Mouse (Mus musculus) hindbrain, postnatal 0 days (tissue): ENCODE results near the gene Lamb3. TPM values are rescaled to one million over a fixed set of nuclear protein-coding genes. Genes with fewer than 3 reads are reported as not detected.

Source experiments
- ATAC-seq: fragments of 200-750 bp; cut with Nextera tagmentation; 2 replicates; pipeline ENCODE4 v1.8.0; 2017; ENCODE audit warnings: mild to moderate bottlenecking, moderate TSS enrichment, moderate library complexity
- DNase-seq: peaks from one replicate; pipeline ENCODE4 v3.0.0-alpha.2; 2015; ENCODE audit warnings: low spot score
- H3K27ac ChIP-seq: fragments of 300-500 bp; sonication (generic); 2 replicates; pipeline ENCODE4 v1.5.1; 2014; ENCODE audit warnings: mild to moderate bottlenecking
- H3K27me3 ChIP-seq: fragments of 300-500 bp; sonication (generic); 2 replicates; pipeline ENCODE4 v1.6.1; 2014; ENCODE audit warnings: low read length, mixed read lengths; ENCODE audit not compliant: insufficient read depth
- H3K36me3 ChIP-seq: fragments of 300-500 bp; sonication (generic); 2 replicates; pipeline ENCODE4 v1.6.1; 2014; ENCODE audit warnings: low read length, mixed read lengths; ENCODE audit not compliant: insufficient read depth
- H3K4me1 ChIP-seq: fragments of 300-500 bp; sonication (generic); 2 replicates; pipeline ENCODE4 v1.6.1; 2014; ENCODE audit warnings: antibody characterized with exemption, low read length, mixed read lengths; ENCODE audit not compliant: insufficient read depth
- H3K4me2 ChIP-seq: fragments of 300-500 bp; sonication (generic); 2 replicates; pipeline ENCODE4 v1.6.1; 2014; ENCODE audit warnings: low read depth, mild to moderate bottlenecking, low read length, moderate library complexity, mixed read lengths
- H3K4me3 ChIP-seq: fragments of 300-500 bp; sonication (generic); 2 replicates; pipeline ENCODE4 v1.5.1; 2014; ENCODE audit warnings: low read length
- H3K9ac ChIP-seq: fragments of 300-500 bp; sonication (generic); replicated peaks from 2 replicates; pipeline ENCODE4 v1.6.1; 2014; ENCODE audit warnings: mild to moderate bottlenecking, low read length, moderate library complexity, mixed read lengths
- H3K9me3 ChIP-seq: fragments of 300-500 bp; sonication (generic); 2 replicates; pipeline ENCODE4 v1.6.1; 2016; ENCODE audit warnings: low read length, mixed read lengths
- CTCF ChIP-seq: IDR thresholded peaks from 2 replicates; pipeline ENCODE4 v1.5.1; 2016; ENCODE audit warnings: antibody characterized with exemption, control low read depth, low read depth
- WGBS: fragments of 180-500 bp; shearing (Covaris S2); extraction: QIAGEN DNeasy Blood & Tissue Kit; methylation state at CpG from one replicate; pipeline ENCODE4 v1.1.7; 2014; 5-methylcytosine and 5-hydroxymethylcytosine counted together
- polyA plus RNA-seq: library from polyadenylated mRNA; unstranded; fragments of >200 nt; fragmentation: Nextera tagmentation; extraction: Ambion mirVana; gene quantifications from 2 replicates; pipeline ENCODE4 v1.2.1, GENCODE M21; 2015
- total RNA-seq: library from RNA; depleted of rRNA; stranded (reverse); fragments of >200 nt; gene quantifications from 2 replicates; pipeline ENCODE4 v1.2.3, GENCODE M21; 2014

Lamb3 gene
- total and polyA plus RNA-seq, 2 experiments from 2014 or later: 0.36 to 1.3 TPM

DNA sequence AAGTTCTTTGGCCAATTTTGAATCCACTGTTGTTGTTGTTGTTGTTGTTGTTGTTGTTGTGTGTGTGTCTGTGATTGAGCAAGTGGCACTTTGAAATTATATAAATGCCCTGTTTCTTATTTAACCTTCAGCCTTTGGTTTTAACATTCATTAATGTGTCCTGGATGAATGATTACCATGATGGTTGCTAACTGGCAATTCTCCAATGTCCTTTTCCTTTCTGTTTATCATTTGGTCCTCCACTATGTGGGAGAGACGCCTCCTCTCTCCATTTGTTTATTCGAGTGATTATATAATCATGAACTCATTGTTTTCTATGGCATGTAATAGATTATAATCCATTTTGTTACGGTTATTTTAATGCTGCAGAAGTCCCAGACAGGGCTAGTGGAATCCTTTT lies 23.0 kb downstream of the Lamb3 start:
- no peak overlapping the region for H3K9ac ChIP-seq
- DNase-seq: no peak
- H3K9me3 ChIP-seq: no peaks in the 10 kb centered on the region
- H3K27me3 ChIP-seq: no peaks in the 10 kb centered on the region
- H3K27ac ChIP-seq: no peak overlapping the region
- no peak for ATAC-seq
- TF ChIP-seq CTCF: no peak
- H3K4me3 ChIP-seq: no peak overlapping the region
- H3K36me3 ChIP-seq: no peaks in the 10 kb centered on the region
- WGBS: 72% methylated on average over 3 of the region's 3 CpGs
- no peaks in the 10 kb centered on the region for H3K4me1 ChIP-seq
- H3K4me2 ChIP-seq: no peak overlapping the region

DNA sequence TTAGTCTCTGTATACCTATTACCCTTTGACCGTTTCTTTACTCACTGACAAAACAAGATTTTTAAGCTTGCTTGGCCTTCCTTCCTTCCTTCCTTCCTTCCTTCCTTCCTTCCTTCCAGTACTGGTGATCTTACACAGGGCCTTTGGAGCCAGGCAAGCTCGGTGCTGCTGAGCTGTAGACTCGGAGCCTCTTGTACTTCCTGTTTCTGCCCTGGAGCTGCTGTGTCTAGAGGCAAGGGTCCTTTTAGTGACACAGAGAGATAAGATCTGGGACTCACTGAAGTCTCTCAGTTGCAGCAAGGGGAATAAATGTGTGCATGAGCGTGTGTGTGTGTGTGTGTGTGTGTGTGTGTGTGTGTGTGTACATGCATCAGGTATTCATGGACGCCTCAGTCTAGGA lies 23.4 kb downstream of the Lamb3 start:
- Histone ChIP-seq H3K4me1 (no peaks in the 10 kb centered on the region), H3K4me3 (no peak overlapping the region), H3K4me2 (no peak overlapping the region), H3K9me3 (no peaks in the 10 kb centered on the region), H3K27me3 (no peaks in the 10 kb centered on the region), H3K36me3 (no peaks in the 10 kb centered on the region), H3K27ac (no peak overlapping the region), H3K9ac (no peak overlapping the region)
- 87% methylated on average over 5 of the region's 5 CpGs for WGBS
- TF ChIP-seq CTCF: no peak
- ATAC-seq: no peak
- DNase-seq: no peak

DNA sequence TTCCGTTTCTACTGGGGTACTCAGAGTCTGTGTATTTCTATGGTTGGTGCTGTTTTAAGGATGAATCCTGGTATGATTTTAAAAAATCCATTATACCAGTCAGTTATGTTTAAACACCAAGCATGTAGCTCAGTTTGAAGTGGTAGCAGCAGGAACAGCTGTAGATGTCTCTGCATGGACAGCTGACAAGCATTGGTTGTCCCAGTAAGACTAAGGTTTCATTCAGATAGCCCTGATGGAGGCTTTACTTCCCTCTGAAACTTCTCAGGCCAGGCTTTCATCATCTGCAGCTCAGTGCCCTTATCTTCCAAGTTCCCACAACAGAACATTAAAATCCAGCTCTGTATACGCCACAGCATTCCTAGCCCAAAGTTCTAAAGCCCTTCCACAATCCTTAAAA lies 25.2 kb downstream of the Lamb3 start:
- H3K27ac ChIP-seq: no peak overlapping the region
- DNase-seq (no peak), ATAC-seq (no peak)
- H3K36me3 ChIP-seq: no peaks in the 10 kb centered on the region
- no peak for TF ChIP-seq CTCF
- no peak overlapping the region for H3K9ac ChIP-seq
- H3K4me2 ChIP-seq: no peak overlapping the region
- no peak overlapping the region for H3K4me3 ChIP-seq
- WGBS: 93% methylated on average over 2 of the region's 2 CpGs
- H3K4me1 ChIP-seq: no peaks in the 10 kb centered on the region
- H3K9me3 ChIP-seq: no peaks in the 10 kb centered on the region
- no peaks in the 10 kb centered on the region for H3K27me3 ChIP-seq

DNA sequence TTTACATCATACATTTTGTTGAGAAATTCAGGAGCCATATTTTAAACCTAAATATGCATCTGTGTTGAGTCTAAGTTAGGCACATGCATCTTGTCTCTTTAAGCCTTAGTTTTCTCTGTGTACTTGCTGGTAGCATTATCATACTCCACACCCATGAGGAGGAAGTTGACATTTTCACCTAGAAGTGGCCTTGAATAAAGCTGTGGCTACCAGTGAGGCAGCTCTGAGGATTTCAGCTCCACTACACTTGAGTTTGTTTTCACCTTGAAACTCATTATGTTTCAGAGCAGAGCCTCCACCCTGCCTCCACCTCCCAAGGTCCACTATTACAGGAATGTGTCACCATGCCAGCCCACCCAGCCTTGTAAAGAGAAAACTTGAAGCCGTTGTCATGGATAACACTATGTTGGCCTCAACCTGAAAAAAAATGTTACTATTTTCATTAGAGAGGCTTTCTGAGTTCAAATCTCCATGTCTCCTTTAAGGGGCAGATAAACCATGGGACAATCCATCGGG lies 26.7 kb downstream of the Lamb3 start:
- Histone ChIP-seq H3K27ac (no peak overlapping the region), H3K9me3 (no peaks in the 10 kb centered on the region), H3K4me3 (no peak overlapping the region), H3K27me3 (no peaks in the 10 kb centered on the region), H3K9ac (no peak overlapping the region), H3K4me2 (no peak overlapping the region), H3K4me1 (no peaks in the 10 kb centered on the region), H3K36me3 (no peaks in the 10 kb centered on the region)
- no peak for TF ChIP-seq CTCF
- ATAC-seq (no peak), DNase-seq (no peak)
- 88% methylated on average over 2 of the region's 2 CpGs for WGBS

DNA sequence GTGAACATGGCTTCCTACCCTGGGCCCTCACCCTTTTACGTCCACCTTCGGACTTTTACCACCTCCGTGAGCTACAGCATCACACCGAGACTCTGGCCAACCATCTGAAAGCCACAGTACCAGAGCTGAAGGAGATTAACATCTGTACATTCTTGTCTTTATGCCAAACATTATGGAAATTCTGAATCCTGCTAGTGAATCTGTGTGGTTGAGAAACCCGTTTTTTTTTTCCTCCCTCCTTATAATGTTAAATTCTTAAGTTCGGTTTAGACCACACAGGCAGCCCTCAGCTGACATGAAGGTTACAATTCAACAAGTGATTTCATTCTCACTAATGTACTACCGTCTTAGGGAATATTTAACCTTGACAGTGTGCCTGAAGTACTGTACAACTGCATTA lies 27.4 kb downstream of the Lamb3 start:
- no peak overlapping the region for H3K27ac ChIP-seq
- 88% methylated on average over 7 of the region's 7 CpGs for WGBS
- no peaks in the 10 kb centered on the region for H3K4me1 ChIP-seq
- no peak overlapping the region for H3K4me3 ChIP-seq
- no peak overlapping the region for H3K9ac ChIP-seq
- no peaks in the 10 kb centered on the region for H3K27me3 ChIP-seq
- DNase-seq (no peak), ATAC-seq (no peak)
- no peaks in the 10 kb centered on the region for H3K36me3 ChIP-seq
- no peaks in the 10 kb centered on the region for H3K9me3 ChIP-seq
- TF ChIP-seq CTCF: no peak
- H3K4me2 ChIP-seq: no peak overlapping the region

DNA sequence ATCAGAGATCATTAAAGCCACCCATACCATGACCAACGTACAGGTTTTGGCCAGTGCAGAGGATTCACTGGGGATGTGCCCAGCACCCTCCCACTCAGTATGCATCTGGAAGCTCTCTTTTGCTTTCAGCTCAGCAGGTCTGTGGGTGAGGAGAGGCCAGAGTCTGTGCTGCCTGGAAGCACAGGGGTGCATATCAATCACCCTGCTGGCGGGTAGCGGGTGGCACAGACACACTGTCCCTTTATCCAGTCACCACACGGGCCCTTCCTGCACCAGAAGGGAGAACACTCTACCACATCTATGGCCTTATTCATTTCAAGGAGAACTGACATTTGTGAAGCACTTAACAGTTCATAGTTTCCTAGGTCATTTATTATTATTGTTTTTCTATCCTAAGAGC lies 30.9 kb downstream of the Lamb3 start:
- no peak for TF ChIP-seq CTCF
- no peaks in the 10 kb centered on the region for H3K9me3 ChIP-seq
- no peak overlapping the region for H3K4me3 ChIP-seq
- H3K27ac ChIP-seq: no peak overlapping the region
- no peaks in the 10 kb centered on the region for H3K27me3 ChIP-seq
- no peak overlapping the region for H3K4me2 ChIP-seq
- H3K4me1 ChIP-seq: no peaks in the 10 kb centered on the region
- no peaks in the 10 kb centered on the region for H3K36me3 ChIP-seq
- DNase-seq: peak; percentile 15
- WGBS: 45% methylated on average over 4 of the region's 4 CpGs
- peak; percentile 77; the same call in 1 of the 2 replicates for ATAC-seq
- no peak overlapping the region for H3K9ac ChIP-seq

DNA sequence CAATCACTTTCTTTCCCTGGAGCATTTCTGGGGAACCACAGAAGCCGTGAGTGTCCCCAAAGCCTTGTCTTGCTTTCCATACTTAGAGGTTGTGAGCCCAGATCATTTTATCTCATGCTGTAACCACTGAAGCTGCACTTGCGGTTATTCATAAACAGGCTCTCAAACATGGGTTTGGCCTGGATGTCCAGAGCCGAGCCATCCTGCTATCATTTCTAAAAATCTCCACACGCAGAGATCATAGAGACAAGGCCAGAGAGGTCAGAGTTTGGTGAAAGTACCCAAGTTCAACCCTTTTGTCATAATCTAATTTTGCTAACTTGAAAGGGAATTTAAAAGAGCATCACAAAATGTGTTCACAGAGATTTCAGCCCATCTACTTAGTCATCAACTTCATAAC lies 33.9 kb downstream of the Lamb3 start:
- Histone ChIP-seq H3K27me3 (no peaks in the 10 kb centered on the region), H3K9me3 (no peaks in the 10 kb centered on the region), H3K27ac (no peak overlapping the region), H3K4me3 (no peak overlapping the region), H3K36me3 (no peaks in the 10 kb centered on the region), H3K9ac (no peak overlapping the region), H3K4me2 (no peak overlapping the region), H3K4me1 (no peaks in the 10 kb centered on the region)
- 97% methylated on average over 4 of the region's 4 CpGs for WGBS
- DNase-seq: no peak
- no peak for TF ChIP-seq CTCF
- no peak for ATAC-seq
